Mouse (Mus musculus) heart, adult 2 months (tissue): ENCODE measurements around the gene Serinc4. TPM values are rescaled to one million over a fixed set of nuclear protein-coding genes. Genes with fewer than 3 reads are reported as not detected.

Experiments
- DNase-seq, 2 experiments: peaks; one replicate each; pipeline ENCODE4 v3.0.0; 2021
- H3K27ac ChIP-seq: fragments of 200-600 bp; 2 replicates; pipeline ENCODE4 v1.8.1; 2022
- H3K27me3 ChIP-seq: fragments of 200-500 bp; 2 replicates; pipeline ENCODE4 v1.6.1; 2012; ENCODE audit warnings: mild to moderate bottlenecking, low read length, inconsistent platforms, mixed read lengths; ENCODE audit not compliant: control insufficient read depth, insufficient read depth
- H3K36me3 ChIP-seq: fragments of 200-500 bp; 2 replicates; pipeline ENCODE4 v1.6.1; 2012; ENCODE audit warnings: low read length, inconsistent platforms; ENCODE audit not compliant: control insufficient read depth, insufficient read depth
- H3K4me1 ChIP-seq: fragments of 200-500 bp; 2 replicates; pipeline ENCODE4 v1.6.1; 2011; ENCODE audit warnings: low read length; ENCODE audit not compliant: control insufficient read depth, insufficient read depth
- H3K4me3 ChIP-seq: fragments of 200-600 bp; 2 replicates; pipeline ENCODE4 v1.8.1; 2022
- H3K79me2 ChIP-seq: fragments of 200-500 bp; replicated peaks from 2 replicates; pipeline ENCODE4 v1.6.1; 2012; ENCODE audit warnings: mild to moderate bottlenecking, inconsistent platforms, low read length, moderate library complexity, mixed read lengths; ENCODE audit not compliant: control insufficient read depth, insufficient read depth
- H3K9ac ChIP-seq: fragments of 200-500 bp; 2 replicates; pipeline ENCODE4 v1.6.1; 2012; ENCODE audit warnings: low read depth, mild to moderate bottlenecking, control low read depth, inconsistent platforms, low read length, mixed read lengths
- CTCF ChIP-seq: fragments of 200-600 bp; IDR thresholded peaks from 2 replicates; pipeline ENCODE4 v1.8.1; 2022; ENCODE audit warnings: antibody characterized with exemption, mild to moderate bottlenecking, moderate library complexity
- EP300 ChIP-seq: fragments of 200-500 bp; IDR thresholded peaks from 2 replicates; pipeline ENCODE4 v1.6.1; 2011; ENCODE audit warnings: low read depth, low read length, control low read depth; ENCODE audit not compliant: insufficient read depth
- POLR2A ChIP-seq: fragments of 200-500 bp; IDR thresholded peaks from 2 replicates; pipeline ENCODE4 v1.6.1; 2011; ENCODE audit warnings: mild to moderate bottlenecking, low read depth, low read length, control low read depth; ENCODE audit not compliant: insufficient read depth
- WGBS: fragments of 180-500 bp; shearing (Covaris S2); methylation state at CpG from one replicate; pipeline ENCODE4 v1.1.7; 2018; 5-methylcytosine and 5-hydroxymethylcytosine counted together
- intact Hi-C: fragments of 180-260 bp; cut with DNase I; formaldehyde crosslinking; loops from one replicate; pipeline ENCODE4 v1.15.1; 2025
- polyA plus RNA-seq: library from polyadenylated mRNA; depleted of rRNA; stranded (reverse); fragments of >200 nt; gene quantifications from 2 replicates; pipeline ENCODE4 v1.2.3, GENCODE M21; 2012
- total RNA-seq, 2 experiments: library from RNA; stranded (reverse); gene quantifications; 2 replicates each; pipeline ENCODE4 v1.2.3; 2021

The Serinc4 gene
- total and polyA plus RNA-seq, 3 experiments = 0.21 TPM; not detected in 2

GRCm38 (mm10) chr2:121449545-121450011 lies 7.0 kb downstream of the Serinc4 start:
- peak overlapping the region; percentile 100 for H3K4me3 ChIP-seq
- TF ChIP-seq EP300 (no peak), POLR2A (no peak), CTCF (no peak)
- peaks cover 6% of the 10 kb centered on the region for H3K4me1 ChIP-seq
- peaks cover 4% of the 10 kb centered on the region for H3K79me2 ChIP-seq
- peaks cover 21% of the 10 kb centered on the region for H3K36me3 ChIP-seq
- H3K9ac ChIP-seq = peak overlapping the region; percentile 97
- no peaks in the 10 kb centered on the region for H3K27me3 ChIP-seq
- WGBS = under 1% methylated on average over 54 of the region's 54 CpGs
- intact Hi-C loops = loop anchor here (2.0 kb wide), 1 partner anchor 37 kb away; the partner anchor contains the start of genes Catsper2 and Pdia3
- no peak for DNase-seq
- peak overlapping the region; percentile 99 for H3K27ac ChIP-seq

GRCm38 (mm10) chr2:121448739-121449535 lies 7.6 kb downstream of the Serinc4 start, which contains the start of gene Serf2:
Gene Serf2 (plus strand): TSS chr2:121449195.
- peaks cover 21% of the 10 kb centered on the region for H3K36me3 ChIP-seq
- peak within 1 kb of the TSS; percentile 100 for H3K4me3 ChIP-seq
- intact Hi-C loops = loop anchor here (2.0 kb wide), 1 partner anchor 36 kb away; the partner anchor contains the start of genes Catsper2 and Pdia3
- under 1% methylated on average over 70 of the region's 74 CpGs for WGBS
- peaks cover 4% of the 10 kb centered on the region for H3K79me2 ChIP-seq
- H3K27ac ChIP-seq = peak within 1 kb of the TSS; percentile 99
- H3K27me3 ChIP-seq = no peaks in the 10 kb centered on the region
- TF ChIP-seq EP300 = peak; percentile 61; the same call in 1 of the 2 replicates
- TF ChIP-seq POLR2A = peak; percentile 98
- no peak for TF ChIP-seq CTCF
- H3K9ac ChIP-seq = peak within 1 kb of the TSS; percentile 97
- peak; percentile 99 to 100 for DNase-seq
- H3K4me1 ChIP-seq = peaks cover 5% of the 10 kb centered on the region

GRCm38 (mm10) chr2:121448136-121448535 lies 8.4 kb downstream of the Serinc4 start:
- TF ChIP-seq POLR2A (no peak), CTCF (peak; percentile 61), EP300 (no peak)
- intact Hi-C loops = loop anchor here (2.0 kb wide), 1 partner anchor 35 kb away; the partner anchor contains the start of genes Catsper2 and Pdia3
- H3K79me2 ChIP-seq = peaks cover 4% of the 10 kb centered on the region
- H3K4me1 ChIP-seq = peaks cover 4% of the 10 kb centered on the region
- whole genome bisulfite sequencing = 8% methylated on average over 9 of the region's 9 CpGs
- H3K9ac ChIP-seq = peak overlapping the region; percentile 75
- H3K4me3 ChIP-seq = peak overlapping the region; percentile 66
- H3K27me3 ChIP-seq = no peaks in the 10 kb centered on the region
- H3K27ac ChIP-seq = peak overlapping the region; percentile 99
- peak; percentile 41 to 47 for DNase-seq
- peaks cover 18% of the 10 kb centered on the region for H3K36me3 ChIP-seq

- Histone ChIP-seq H3K27ac (no peak overlapping the region), H3K79me2 (peaks cover 4% of the 10 kb centered on the region), H3K4me3 (no peak overlapping the region), H3K4me1 (peaks cover 1% of the 10 kb centered on the region), H3K27me3 (no peaks in the 10 kb centered on the region), H3K9ac (no peak overlapping the region), H3K36me3 (peaks cover 8% of the 10 kb centered on the region)
- 93% methylated on average over 3 of the region's 3 CpGs for WGBS
- intact Hi-C loops = loop anchor here (2.0 kb wide), 1 partner anchor 32 kb away; no protein-coding TSS in a partner anchor
- DNase-seq = no peak
- no peak for TF ChIP-seq CTCF
- TF ChIP-seq EP300 = no peak
- TF ChIP-seq POLR2A = no peak
These were observed 9.6 kb downstream of the Serinc4 start for GRCm38 (mm10) chr2:121447006-121447405.

- WGBS = 86% methylated on average over 4 of the region's 4 CpGs
These were observed 10.1 kb downstream of the Serinc4 start for GRCm38 (mm10) chr2:121446506-121446905.

More at GRCm38 (mm10) chr2:121446506-121446905, 10.1 kb downstream of the Serinc4 start:
- intact Hi-C loops = loop anchor here (2.0 kb wide), 1 partner anchor 32 kb away; no protein-coding TSS in a partner anchor
- peaks cover 3% of the 10 kb centered on the region for H3K4me1 ChIP-seq
- no peak overlapping the region for H3K27ac ChIP-seq
- TF ChIP-seq EP300 (no peak), CTCF (no peak), POLR2A (no peak)
- peaks cover 4% of the 10 kb centered on the region for H3K79me2 ChIP-seq
- H3K4me3 ChIP-seq = no peak overlapping the region
- peaks cover 7% of the 10 kb centered on the region for H3K36me3 ChIP-seq
- H3K27me3 ChIP-seq = no peaks in the 10 kb centered on the region
- no peak for DNase-seq
- no peak overlapping the region for H3K9ac ChIP-seq
